Mouse (Mus musculus) right cerebral cortex, postnatal 36 days (tissue): Measurements from ENCODE around the gene Kcnc3.

ENCODE experiments used
- DNase-seq, 2 experiments: peaks; one replicate each; pipeline ENCODE4 v3.0.0; 2022; ENCODE audit warnings: low spot score in 2 of 2, mixed read lengths in 1 of 2

The Kcnc3 gene

DNA sequence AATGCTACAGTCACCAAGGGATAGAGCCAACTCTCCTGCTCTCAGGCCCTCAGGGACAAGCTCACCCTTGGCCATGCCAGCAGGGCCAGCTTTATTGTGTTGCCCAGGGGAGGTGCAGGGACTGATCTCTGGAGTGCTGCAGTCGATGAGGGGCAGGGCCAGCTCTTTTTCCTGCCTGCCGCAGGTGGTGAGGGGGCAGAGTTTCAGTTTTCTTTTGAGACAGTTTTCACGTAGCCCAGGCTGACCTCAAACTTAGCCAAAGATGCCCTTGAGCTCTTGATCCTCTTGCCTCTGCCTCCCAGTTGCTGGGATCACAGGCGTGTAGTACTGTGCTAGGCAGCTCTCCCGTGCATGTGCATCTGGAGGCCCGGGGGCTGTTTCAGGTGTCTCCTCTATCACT lies 19.5 kb upstream of the Kcnc3 start:
- no peak for DNase-seq

DNA sequence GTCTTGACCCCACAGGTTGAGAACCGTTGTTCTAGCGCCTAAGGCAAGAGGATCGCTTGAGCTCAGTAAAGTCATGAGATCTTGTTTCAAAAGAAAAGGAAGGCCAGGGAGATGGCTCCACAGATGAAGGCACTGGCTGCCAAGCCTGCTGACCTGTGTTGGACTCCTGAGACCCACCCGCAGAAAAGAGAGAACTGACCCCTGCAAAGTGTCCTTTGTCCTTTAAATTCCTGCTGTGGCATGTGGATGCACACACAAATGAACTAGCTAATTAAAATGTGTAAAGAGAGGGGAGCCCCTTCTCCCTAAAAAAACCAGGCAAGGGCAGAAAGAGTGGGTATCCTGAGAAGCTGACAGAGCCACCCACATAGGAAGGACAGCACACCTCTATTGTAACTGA lies 18.7 kb upstream of the Kcnc3 start:
- no peak for DNase-seq

- DNase-seq, result no peak
These were observed 18.2 kb upstream of the Kcnc3 start, which contains the start of gene Napsa for GRCm38 (mm10) chr7:44572213-44572701. Gene Napsa (plus strand): TSS chr7:44572380.

DNA sequence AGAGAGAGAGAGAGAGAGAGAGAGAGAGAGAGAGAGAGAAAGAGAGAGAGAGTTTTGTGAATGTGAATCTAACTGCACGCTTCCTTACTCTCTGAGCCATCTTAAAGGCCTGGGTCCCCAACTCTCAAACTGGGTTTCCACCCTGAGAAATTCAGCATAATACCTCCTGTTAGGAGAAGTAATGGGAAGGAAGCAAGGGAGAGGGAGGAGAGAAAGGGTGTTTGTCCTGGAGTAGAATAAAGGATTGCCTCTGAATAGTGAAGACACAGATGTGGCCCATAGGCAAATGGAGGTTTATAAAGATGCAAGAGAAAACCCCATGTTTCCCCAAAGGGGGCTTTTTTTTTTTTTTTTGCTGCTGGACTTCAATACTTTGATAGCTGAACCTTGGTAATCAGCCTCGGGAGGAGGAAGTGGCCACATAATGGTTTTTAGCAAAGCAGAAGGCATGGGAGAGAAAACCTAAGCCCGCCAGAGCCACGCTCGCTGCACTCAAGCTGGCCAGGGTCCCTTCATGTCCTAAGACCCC lies 17.4 kb upstream of the Kcnc3 start:
- no peak for DNase-seq

GRCm38 (mm10) chr7:44576333-44576844 lies 14.1 kb upstream of the Kcnc3 start:
- no peak for DNase-seq

DNA sequence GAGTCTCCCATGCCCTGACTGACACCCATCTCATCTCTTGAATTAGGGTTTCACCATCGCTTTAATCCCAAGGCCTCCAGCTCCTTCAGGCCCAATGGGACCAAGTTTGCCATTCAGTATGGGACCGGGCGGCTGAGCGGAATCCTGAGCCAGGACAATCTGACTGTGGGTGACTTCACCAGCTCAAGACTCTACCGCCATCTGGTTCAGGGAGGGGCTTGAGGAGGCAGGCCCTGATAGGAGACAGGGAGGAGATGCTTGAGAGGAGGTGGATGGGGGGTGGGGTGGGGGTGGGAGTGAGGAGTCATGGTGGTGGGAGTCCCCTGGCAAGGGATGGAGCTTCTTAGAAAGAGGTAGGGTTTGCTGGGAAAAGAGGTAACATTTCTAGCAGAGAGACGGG lies 8.8 kb upstream of the Kcnc3 start:
- no peak for DNase-seq

DNA sequence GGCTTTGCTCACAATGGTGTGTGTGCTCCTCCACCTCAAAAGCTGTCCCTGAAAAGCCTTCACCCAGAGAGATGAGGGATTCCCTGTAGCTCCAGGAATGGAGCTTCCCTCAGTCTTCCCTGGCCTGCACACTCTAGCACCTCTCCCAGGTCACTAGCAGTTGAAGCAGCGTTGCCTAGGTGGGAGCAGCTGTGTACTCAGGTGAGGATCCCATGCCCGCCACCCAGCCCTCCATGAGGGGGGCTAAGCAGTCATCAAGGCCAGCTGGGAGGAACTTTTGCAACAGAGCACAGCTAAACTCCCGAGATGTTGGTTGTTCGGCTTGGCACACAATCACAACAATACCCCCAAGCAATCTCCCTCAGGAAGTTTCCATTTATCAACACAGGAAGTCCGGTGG lies 7.8 kb upstream of the Kcnc3 start:
- DNase-seq, result no peak

- DNase-seq, result no peak
These were observed 7.3 kb upstream of the Kcnc3 start for GRCm38 (mm10) chr7:44583146-44583545.

DNA sequence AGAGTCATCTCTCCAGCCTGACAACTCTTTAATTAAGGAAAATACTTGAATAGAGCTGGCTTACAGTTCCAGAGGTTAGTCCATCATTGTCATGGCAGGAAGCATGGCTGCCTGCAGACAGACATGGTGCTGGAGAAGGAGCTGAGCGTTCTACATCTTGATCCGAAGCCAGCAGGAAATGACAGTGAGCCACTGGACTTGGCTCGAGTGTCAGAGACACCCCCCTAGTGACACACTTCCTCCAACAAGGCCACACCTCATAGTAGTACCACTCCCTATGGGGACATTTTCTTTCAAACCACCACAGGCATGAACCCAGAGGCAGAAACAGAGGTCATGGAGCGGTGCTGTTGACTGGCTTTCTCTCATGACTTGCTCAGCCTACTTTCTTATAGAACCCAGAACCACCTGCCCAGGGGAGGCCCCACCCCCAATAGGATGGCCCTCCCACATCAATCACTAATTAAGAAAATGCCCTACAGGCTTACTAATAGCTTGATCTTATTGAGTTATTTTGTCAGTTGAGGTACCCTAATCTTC lies 6.1 kb upstream of the Kcnc3 start:
- no peak for DNase-seq

- no peak for DNase-seq
These were observed 5.5 kb upstream of the Kcnc3 start for GRCm38 (mm10) chr7:44584921-44585320.

- no peak for DNase-seq
These were observed 4.9 kb upstream of the Kcnc3 start for GRCm38 (mm10) chr7:44585606-44586005.

DNA sequence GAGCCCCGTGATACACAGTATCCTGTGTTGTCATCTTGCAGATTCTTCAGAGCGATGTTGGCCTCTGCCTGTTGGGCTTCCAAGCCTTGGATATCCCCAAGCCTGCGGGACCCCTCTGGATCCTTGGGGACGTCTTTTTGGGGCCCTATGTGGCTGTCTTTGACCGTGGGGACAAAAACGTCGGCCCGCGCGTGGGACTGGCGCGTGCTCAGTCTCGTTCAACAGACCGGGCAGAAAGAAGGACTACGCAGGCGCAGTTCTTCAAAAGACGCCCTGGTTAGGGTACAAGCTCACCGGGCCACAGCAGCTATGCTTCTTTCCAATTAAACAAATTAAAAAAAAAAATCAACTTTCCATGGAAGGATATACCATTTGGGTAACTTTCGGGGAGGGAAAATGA lies 3.9 kb upstream of the Kcnc3 start:
- no peak for DNase-seq

DNA sequence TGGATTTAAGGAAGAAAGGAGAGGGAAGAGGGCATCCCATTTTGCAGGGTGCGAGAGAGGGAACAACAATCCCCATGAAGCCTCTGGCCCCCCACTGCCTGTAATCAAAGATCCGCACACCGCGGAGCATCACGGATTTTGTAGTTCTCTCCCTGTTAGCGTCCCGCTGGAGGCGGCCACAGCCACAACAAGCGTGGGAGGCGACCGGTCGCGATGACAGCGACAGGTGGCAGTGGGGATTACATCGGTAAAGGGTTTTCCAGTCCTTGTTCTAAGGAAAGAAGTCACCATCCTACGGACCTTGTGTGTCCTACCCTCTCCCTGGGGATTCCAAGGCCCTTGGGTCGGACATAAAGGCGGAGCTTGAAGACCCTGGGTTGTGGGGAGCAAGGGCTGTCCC lies 3.5 kb upstream of the Kcnc3 start:
- peak; percentile 78 to 82 for DNase-seq

- no peak for DNase-seq
These were observed 2.8 kb upstream of the Kcnc3 start for GRCm38 (mm10) chr7:44587676-44588075.

- no peak for DNase-seq
These were observed 2.1 kb upstream of the Kcnc3 start for GRCm38 (mm10) chr7:44588338-44588737.

DNA sequence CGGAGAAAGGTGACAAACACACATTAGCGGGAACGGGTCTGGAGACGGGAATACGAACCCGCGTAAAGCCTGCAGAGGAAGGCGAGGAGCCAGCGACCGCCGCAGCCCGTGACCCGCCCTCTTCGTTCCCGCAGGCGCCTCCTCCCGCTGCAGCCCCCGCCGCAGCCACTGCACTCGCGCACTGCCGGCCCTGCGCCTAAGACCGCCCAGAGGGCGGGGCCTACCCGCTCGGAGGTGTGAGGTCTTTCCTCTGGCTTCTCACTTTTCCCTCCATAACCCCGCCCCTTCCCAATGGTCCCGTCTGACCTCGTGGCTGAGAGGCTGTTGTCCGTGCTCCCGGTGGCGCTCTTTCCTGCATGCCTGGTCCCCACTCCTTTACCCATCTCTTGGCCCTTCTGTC lies 1.3 kb upstream of the Kcnc3 start:
- DNase-seq, result peak in 1 of 2 experiments; percentile 78

GRCm38 (mm10) chr7:44589946-44590345 lies 518 bp upstream of the Kcnc3 start:
- DNase-seq, result no peak

- DNase-seq, result no peak
These were observed 1.1 kb downstream of the Kcnc3 start for GRCm38 (mm10) chr7:44591348-44592116.

DNA sequence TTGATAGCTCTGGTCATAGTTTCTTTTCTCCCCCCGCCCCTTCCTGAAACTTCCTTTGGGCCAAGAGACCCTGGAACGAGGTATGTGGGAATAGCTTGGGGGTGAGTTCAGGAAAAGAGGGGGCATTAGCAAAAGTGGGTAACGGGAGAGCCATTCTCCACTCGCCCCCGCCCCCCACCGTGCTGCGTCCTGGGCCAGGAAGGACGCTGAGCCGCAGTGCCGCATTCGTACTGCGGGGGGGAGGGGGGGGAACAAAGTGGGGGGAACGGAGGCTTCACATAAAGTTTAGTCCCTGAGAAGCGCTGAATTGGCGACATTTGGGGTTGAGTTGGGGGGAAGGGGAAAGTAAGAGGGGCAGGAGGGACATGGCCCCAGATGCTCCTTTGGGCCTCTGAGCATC lies 2.6 kb downstream of the Kcnc3 start:
- DNase-seq, result no peak

DNA sequence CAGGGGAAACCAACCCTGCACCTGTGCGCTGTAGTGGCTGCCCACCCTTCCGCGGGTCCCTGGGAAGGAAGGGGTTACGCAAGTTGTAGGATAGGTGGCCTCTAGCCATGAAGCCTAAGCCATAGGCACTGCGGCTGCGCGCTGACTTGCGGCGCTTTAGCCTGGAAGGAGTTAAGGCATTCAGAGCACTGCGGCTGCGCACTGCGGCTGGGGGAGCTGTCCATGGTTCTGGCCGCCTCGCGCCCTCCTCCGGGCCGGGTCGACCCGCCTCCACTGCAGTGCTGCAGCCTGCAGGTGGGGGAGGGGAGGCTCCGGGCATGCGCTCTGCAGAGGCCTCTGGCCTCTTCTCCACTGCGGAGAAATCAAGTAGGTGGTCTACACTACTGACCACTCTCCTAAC lies 3.3 kb downstream of the Kcnc3 start:
- peak; percentile 81 to 83 for DNase-seq

DNA sequence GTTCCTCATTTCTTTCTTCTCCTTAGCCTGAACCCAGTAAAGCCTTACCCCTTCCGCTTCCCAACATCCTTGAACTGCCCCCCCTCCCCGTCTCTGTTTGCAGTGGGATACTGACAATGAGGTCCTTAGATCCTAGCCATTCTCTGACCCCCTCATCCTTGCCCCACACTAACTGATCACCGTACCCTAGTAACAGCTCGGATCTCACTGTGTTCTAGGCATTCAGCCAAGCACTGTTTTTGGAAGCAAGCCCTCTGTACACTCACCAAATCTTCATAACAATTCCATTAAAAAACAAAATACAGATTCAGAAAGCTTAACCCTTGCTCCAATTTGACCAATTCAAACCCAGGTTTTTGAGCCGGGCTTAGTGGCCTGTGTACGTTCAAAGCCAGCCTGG lies 3.8 kb downstream of the Kcnc3 start:
- no peak for DNase-seq

GRCm38 (mm10) chr7:44595131-44595561 lies 4.7 kb downstream of the Kcnc3 start:
- no peak for DNase-seq

DNA sequence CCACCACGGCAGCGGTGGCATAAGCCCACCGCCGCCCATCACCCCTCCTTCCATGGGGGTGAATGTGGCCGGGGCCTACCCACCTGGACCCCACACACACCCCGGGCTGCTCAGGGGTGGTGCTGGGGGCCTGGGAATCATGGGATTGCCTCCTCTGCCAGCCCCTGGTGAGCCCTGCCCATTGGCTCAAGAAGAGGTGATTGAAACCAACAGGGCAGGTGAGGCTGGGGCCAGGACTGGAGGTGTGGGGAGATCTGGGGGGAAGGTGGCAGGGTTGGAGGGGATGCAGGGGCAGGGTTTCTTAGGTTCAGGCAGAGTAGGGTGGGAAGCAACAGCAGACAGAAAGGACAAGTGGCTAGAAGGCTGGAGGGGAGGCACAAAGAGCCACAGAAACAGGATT lies 5.6 kb downstream of the Kcnc3 start:
- DNase-seq, result no peak
